Mouse (Mus musculus) testis, adult 2 months (tissue): ENCODE measurements around the gene Ppp1r13b.

ENCODE experiments used
- CTCF ChIP-seq: fragments of 200-500 bp; IDR thresholded peaks from 2 replicates; pipeline ENCODE4 v1.5.1; 2012; ENCODE audit warnings: low read depth, mild to moderate bottlenecking, inconsistent platforms, low read length, moderate library complexity; ENCODE audit not compliant: control insufficient read depth, insufficient read depth, insufficient replicate concordance
- POLR2A ChIP-seq: fragments of 200-500 bp; IDR thresholded peaks from 2 replicates; pipeline ENCODE4 v1.6.1; 2012; ENCODE audit warnings: low read depth, mild to moderate bottlenecking, inconsistent platforms, low read length, moderate library complexity; ENCODE audit not compliant: control insufficient read depth

- TF ChIP-seq CTCF (no peak), POLR2A (no peak)
Measured at GRCm38 (mm10) chr12:111911796-111912195, 3.9 kb upstream of the Ppp1r13b start.
